Mouse (Mus musculus): Measurements from ENCODE around the gene Gcsam.

GRCm38 (mm10) chr16:45572307-45572706, 37.9 kb upstream of the Gcsam start:
- TF ChIP-seq GATA1 (IDR thresholded peaks at IDR 0.05; ENCODE audit: borderline replicate concordance, low read length): no peak
- TF ChIP-seq TAL1 (conservative IDR thresholded peaks at IDR 0.05; ENCODE audit: low read depth, low read length): no peak
